Mouse (Mus musculus): ENCODE measurements around the gene Sema6d. TPM values are rescaled to one million over a fixed set of nuclear protein-coding genes. Genes with fewer than 3 reads are reported as not detected.

Sema6d gene
- polyA plus RNA-seq, 1 experiment = 9.1 TPM

GRCm38 (mm10) chr2:124640500-124641193 is 550.9 kb downstream of the Sema6d start:
- H3K4me1 ChIP-seq (ENCODE audit: control insufficient read depth, insufficient read depth, low read length) = no peaks in the 10 kb centered on the region
- no peak overlapping the region for H3K4me3 ChIP-seq (ENCODE audit: insufficient read depth, low read length)
- H3K27ac ChIP-seq (ENCODE audit: insufficient read depth, low read depth, low read length) = no peak overlapping the region
- TF ChIP-seq POLR2A (IDR thresholded peaks at IDR 0.05; ENCODE audit: borderline replicate concordance, low read depth, low read length) = no peak
- no peak for TF ChIP-seq CTCF (IDR thresholded peaks at IDR 0.05; ENCODE audit: low read depth, low read length)

GRCm38 (mm10) chr2:124641194-124641558 is 551.4 kb downstream of the Sema6d start:
- Histone ChIP-seq H3K4me3 (ENCODE audit: insufficient read depth, low read length) (no peak overlapping the region), H3K4me1 (ENCODE audit: control insufficient read depth, insufficient read depth, low read length) (no peaks in the 10 kb centered on the region), H3K27ac (ENCODE audit: insufficient read depth, low read depth, low read length) (no peak overlapping the region)
- TF ChIP-seq CTCF (IDR thresholded peaks at IDR 0.05; ENCODE audit: low read depth, low read length) (no peak), POLR2A (IDR thresholded peaks at IDR 0.05; ENCODE audit: borderline replicate concordance, low read depth, low read length) (no peak)

- H3K4me3 ChIP-seq (ENCODE audit: insufficient read depth, low read length) = no peak overlapping the region
- H3K27ac ChIP-seq (ENCODE audit: insufficient read depth, low read depth, low read length) = no peak overlapping the region
- TF ChIP-seq CTCF (IDR thresholded peaks at IDR 0.05; ENCODE audit: low read depth, low read length) (no peak), POLR2A (IDR thresholded peaks at IDR 0.05; ENCODE audit: borderline replicate concordance, low read depth, low read length) (no peak)
- H3K4me1 ChIP-seq (ENCODE audit: control insufficient read depth, insufficient read depth, low read length) = no peaks in the 10 kb centered on the region
These were observed 552.4 kb downstream of the Sema6d start for GRCm38 (mm10) chr2:124642131-124642530.

GRCm38 (mm10) chr2:124650609-124651008 is 560.8 kb downstream of the Sema6d start:
- TF ChIP-seq CTCF (IDR thresholded peaks at IDR 0.05; ENCODE audit: low read depth, low read length) (no peak), POLR2A (IDR thresholded peaks at IDR 0.05; ENCODE audit: borderline replicate concordance, low read depth, low read length) (no peak)
- no peaks in the 10 kb centered on the region for H3K4me1 ChIP-seq (ENCODE audit: control insufficient read depth, insufficient read depth, low read length)
- H3K27ac ChIP-seq (ENCODE audit: insufficient read depth, low read depth, low read length) = no peak overlapping the region
- no peak overlapping the region for H3K4me3 ChIP-seq (ENCODE audit: insufficient read depth, low read length)

GRCm38 (mm10) chr2:124651146-124651545 is 561.4 kb downstream of the Sema6d start:
- no peak overlapping the region for H3K4me3 ChIP-seq (ENCODE audit: insufficient read depth, low read length)
- no peaks in the 10 kb centered on the region for H3K4me1 ChIP-seq (ENCODE audit: control insufficient read depth, insufficient read depth, low read length)
- no peak for TF ChIP-seq CTCF (IDR thresholded peaks at IDR 0.05; ENCODE audit: low read depth, low read length)
- H3K27ac ChIP-seq (ENCODE audit: insufficient read depth, low read depth, low read length) = no peak overlapping the region

GRCm38 (mm10) chr2:124653161-124653560 is 563.4 kb downstream of the Sema6d start:
- TF ChIP-seq CTCF (IDR thresholded peaks at IDR 0.05; ENCODE audit: low read depth, low read length) (no peak), POLR2A (IDR thresholded peaks at IDR 0.05; ENCODE audit: borderline replicate concordance, low read depth, low read length) (no peak)
- H3K4me1 ChIP-seq (ENCODE audit: control insufficient read depth, insufficient read depth, low read length) = no peaks in the 10 kb centered on the region

GRCm38 (mm10) chr2:124657358-124657757 is 567.6 kb downstream of the Sema6d start:
- no peak overlapping the region for H3K27ac ChIP-seq (ENCODE audit: insufficient read depth, low read depth, low read length)
- H3K4me1 ChIP-seq (ENCODE audit: control insufficient read depth, insufficient read depth, low read length) = no peaks in the 10 kb centered on the region
- H3K4me3 ChIP-seq (ENCODE audit: insufficient read depth, low read length) = no peak overlapping the region
- TF ChIP-seq POLR2A (IDR thresholded peaks at IDR 0.05; ENCODE audit: borderline replicate concordance, low read depth, low read length) = no peak

More at GRCm38 (mm10) chr2:124653161-124653560, 563.4 kb downstream of the Sema6d start:
- Histone ChIP-seq H3K4me3 (ENCODE audit: insufficient read depth, low read length) (no peak overlapping the region), H3K27ac (ENCODE audit: insufficient read depth, low read depth, low read length) (no peak overlapping the region)

- Histone ChIP-seq H3K4me1 (ENCODE audit: control insufficient read depth, insufficient read depth, low read length) (no peaks in the 10 kb centered on the region), H3K27ac (ENCODE audit: insufficient read depth, low read depth, low read length) (no peak overlapping the region), H3K4me3 (ENCODE audit: insufficient read depth, low read length) (no peak overlapping the region)
- TF ChIP-seq CTCF (IDR thresholded peaks at IDR 0.05; ENCODE audit: low read depth, low read length) = no peak
- TF ChIP-seq POLR2A (IDR thresholded peaks at IDR 0.05; ENCODE audit: borderline replicate concordance, low read depth, low read length) = no peak
These were observed 568.6 kb downstream of the Sema6d start for GRCm38 (mm10) chr2:124658374-124658773.

- Histone ChIP-seq H3K4me1 (ENCODE audit: control insufficient read depth, insufficient read depth, low read length) (no peaks in the 10 kb centered on the region), H3K27ac (ENCODE audit: insufficient read depth, low read depth, low read length) (no peak overlapping the region), H3K4me3 (ENCODE audit: insufficient read depth, low read length) (no peak overlapping the region)
- no peak for TF ChIP-seq POLR2A (IDR thresholded peaks at IDR 0.05; ENCODE audit: borderline replicate concordance, low read depth, low read length)
- no peak for TF ChIP-seq CTCF (IDR thresholded peaks at IDR 0.05; ENCODE audit: low read depth, low read length)
These were observed 569.8 kb downstream of the Sema6d start for GRCm38 (mm10) chr2:124659601-124660000.

GRCm38 (mm10) chr2:124660686-124661085 is 570.9 kb downstream of the Sema6d start:
- no peak for TF ChIP-seq CTCF (IDR thresholded peaks at IDR 0.05; ENCODE audit: low read depth, low read length)
- TF ChIP-seq POLR2A (IDR thresholded peaks at IDR 0.05; ENCODE audit: borderline replicate concordance, low read depth, low read length) = no peak
- Histone ChIP-seq H3K27ac (ENCODE audit: insufficient read depth, low read depth, low read length) (no peak overlapping the region), H3K4me1 (ENCODE audit: control insufficient read depth, insufficient read depth, low read length) (no peaks in the 10 kb centered on the region), H3K4me3 (ENCODE audit: insufficient read depth, low read length) (no peak overlapping the region)

GRCm38 (mm10) chr2:124661316-124661715 is 571.5 kb downstream of the Sema6d start:
- TF ChIP-seq POLR2A (IDR thresholded peaks at IDR 0.05; ENCODE audit: borderline replicate concordance, low read depth, low read length) (no peak), CTCF (IDR thresholded peaks at IDR 0.05; ENCODE audit: low read depth, low read length) (no peak)
- H3K4me3 ChIP-seq (ENCODE audit: insufficient read depth, low read length) = no peak overlapping the region
- no peak overlapping the region for H3K27ac ChIP-seq (ENCODE audit: insufficient read depth, low read depth, low read length)
- no peaks in the 10 kb centered on the region for H3K4me1 ChIP-seq (ENCODE audit: control insufficient read depth, insufficient read depth, low read length)
